Mouse (Mus musculus) testis, adult 2 months (tissue): ENCODE data around the gene Ssr1.

Experiments
- CTCF ChIP-seq: fragments of 200-500 bp; IDR thresholded peaks from 2 replicates; pipeline ENCODE4 v1.5.1; 2012; ENCODE audit warnings: low read depth, mild to moderate bottlenecking, inconsistent platforms, low read length, moderate library complexity; ENCODE audit not compliant: control insufficient read depth, insufficient read depth, insufficient replicate concordance
- POLR2A ChIP-seq: fragments of 200-500 bp; IDR thresholded peaks from 2 replicates; pipeline ENCODE4 v1.6.1; 2012; ENCODE audit warnings: low read depth, mild to moderate bottlenecking, inconsistent platforms, low read length, moderate library complexity; ENCODE audit not compliant: control insufficient read depth

DNA sequence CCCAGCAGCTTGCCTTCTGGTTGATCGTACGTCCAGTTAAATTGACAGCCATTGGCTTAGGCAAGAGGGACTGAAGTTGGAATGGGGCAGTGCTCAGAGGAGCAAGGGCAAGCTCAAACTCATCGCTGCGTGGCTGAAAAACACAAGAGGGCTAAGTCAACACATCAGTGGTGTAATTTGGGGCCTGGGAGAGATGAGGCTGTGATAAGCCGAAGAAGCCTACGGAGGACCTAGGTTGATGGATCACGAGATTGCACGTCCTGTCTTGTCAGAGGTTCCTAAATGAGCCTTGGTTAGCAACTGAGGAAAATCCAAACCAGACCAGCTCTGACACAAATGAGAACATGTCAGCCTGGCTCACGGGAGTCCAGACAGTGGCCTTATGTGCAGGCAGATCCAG is 31.5 kb downstream of the Ssr1 start:
- TF ChIP-seq POLR2A, result no peak
- no peak for TF ChIP-seq CTCF
